Mouse (Mus musculus): Measurements from ENCODE around the gene Mid2. TPM values are rescaled to one million over a fixed set of nuclear protein-coding genes. Genes with fewer than 3 reads are reported as not detected.

Mid2 gene
- polyA plus RNA-seq, 1 experiment from 2014 or later = 6.9 TPM

Other genes with a start within 250 kb of the Mid2 start
- gene Prps1, start 208.0 kb upstream of the Mid2 start, polyA plus RNA-seq (2014; fragmentation: Nextera tagmentation; extraction: Ambion mirVana) = 47.4 and 58.2 TPM in 2 replicates
- gene Tsc22d3, start 63.9 kb upstream of the Mid2 start, polyA plus RNA-seq (2014; fragmentation: Nextera tagmentation; extraction: Ambion mirVana) = 77.8 and 90.2 TPM in 2 replicates
- 0.14 TPM in 1 of 2 replicates, not detected in the other for gene Tex13b, start 148.8 kb downstream of the Mid2 start, polyA plus RNA-seq (2014; fragmentation: Nextera tagmentation; extraction: Ambion mirVana)
- gene Vsig1, start 243.0 kb downstream of the Mid2 start, polyA plus RNA-seq (2014; fragmentation: Nextera tagmentation; extraction: Ambion mirVana) = 0.23 and 0.54 TPM in 2 replicates

Measured in kidney, embryonic 14.5 days (tissue).